Mouse (Mus musculus) midbrain, embryonic 14.5 days (tissue): Measurements from ENCODE around the gene Plaur. TPM values are rescaled to one million over a fixed set of nuclear protein-coding genes. Genes with fewer than 3 reads are reported as not detected.
"Not testable (repeated sequence)": the region's sequence is repeated elsewhere in the genome, so short reads cannot be mapped to it uniquely, and the experiment has no call there.

Source experiments
- ATAC-seq: fragments of 200-750 bp; cut with Nextera tagmentation; 2 replicates; pipeline ENCODE4 v1.8.0; 2017; ENCODE audit warnings: moderate number of reproducible peaks, moderate library complexity; ENCODE audit not compliant: low FRiP score, low TSS enrichment
- DNase-seq: peaks from one replicate; pipeline ENCODE4 v3.0.0-alpha.2; 2015
- H3K27ac ChIP-seq: fragments of 300-500 bp; sonication (generic); replicated peaks from 2 replicates; pipeline ENCODE4 v1.5.1; 2014; ENCODE audit warnings: mild to moderate bottlenecking, low read depth, low read length, moderate library complexity
- H3K27me3 ChIP-seq: fragments of 300-500 bp; sonication (generic); 2 replicates; pipeline ENCODE4 v1.6.1; 2014; ENCODE audit warnings: low read length, control low read depth, mixed read lengths; ENCODE audit not compliant: control insufficient read depth, insufficient read depth
- H3K36me3 ChIP-seq: fragments of 300-500 bp; sonication (generic); 2 replicates; pipeline ENCODE4 v1.6.1; 2014; ENCODE audit warnings: low read length, control low read depth; ENCODE audit not compliant: control insufficient read depth, insufficient read depth
- H3K4me1 ChIP-seq: fragments of 300-500 bp; sonication (generic); 2 replicates; pipeline ENCODE4 v1.6.1; 2014; ENCODE audit warnings: mild to moderate bottlenecking, antibody characterized with exemption, low read length, control low read depth; ENCODE audit not compliant: control insufficient read depth, insufficient read depth
- H3K4me2 ChIP-seq: fragments of 300-500 bp; sonication (generic); 2 replicates; pipeline ENCODE4 v1.6.1; 2014; ENCODE audit warnings: mild to moderate bottlenecking, low read length, moderate library complexity
- H3K4me3 ChIP-seq: fragments of 300-500 bp; sonication (generic); replicated peaks from 2 replicates; pipeline ENCODE4 v1.5.1; 2014; ENCODE audit warnings: low read depth, low read length
- H3K9ac ChIP-seq: fragments of 300-500 bp; sonication (generic); replicated peaks from 2 replicates; pipeline ENCODE4 v1.6.1; 2014; ENCODE audit warnings: mild to moderate bottlenecking, low read length, moderate library complexity
- H3K9me3 ChIP-seq: fragments of 300-500 bp; sonication (generic); 2 replicates; pipeline ENCODE4 v1.6.1; 2016; ENCODE audit warnings: low read length, control low read depth, mixed read lengths; ENCODE audit not compliant: control insufficient read depth
- WGBS: fragments of 180-500 bp; shearing (Covaris S2); extraction: QIAGEN DNeasy Blood & Tissue Kit; methylation state at CpG from one replicate; pipeline ENCODE4 v1.1.7; 2014; 5-methylcytosine and 5-hydroxymethylcytosine counted together
- polyA plus RNA-seq: library from polyadenylated mRNA; unstranded; fragments of >200 nt; fragmentation: Nextera tagmentation; extraction: Ambion mirVana; gene quantifications from 2 replicates; pipeline ENCODE4 v1.2.1, GENCODE M21; 2014

The Plaur gene
- polyA plus RNA-seq, 1 experiment from 2014 or later = 2.6 TPM

DNA sequence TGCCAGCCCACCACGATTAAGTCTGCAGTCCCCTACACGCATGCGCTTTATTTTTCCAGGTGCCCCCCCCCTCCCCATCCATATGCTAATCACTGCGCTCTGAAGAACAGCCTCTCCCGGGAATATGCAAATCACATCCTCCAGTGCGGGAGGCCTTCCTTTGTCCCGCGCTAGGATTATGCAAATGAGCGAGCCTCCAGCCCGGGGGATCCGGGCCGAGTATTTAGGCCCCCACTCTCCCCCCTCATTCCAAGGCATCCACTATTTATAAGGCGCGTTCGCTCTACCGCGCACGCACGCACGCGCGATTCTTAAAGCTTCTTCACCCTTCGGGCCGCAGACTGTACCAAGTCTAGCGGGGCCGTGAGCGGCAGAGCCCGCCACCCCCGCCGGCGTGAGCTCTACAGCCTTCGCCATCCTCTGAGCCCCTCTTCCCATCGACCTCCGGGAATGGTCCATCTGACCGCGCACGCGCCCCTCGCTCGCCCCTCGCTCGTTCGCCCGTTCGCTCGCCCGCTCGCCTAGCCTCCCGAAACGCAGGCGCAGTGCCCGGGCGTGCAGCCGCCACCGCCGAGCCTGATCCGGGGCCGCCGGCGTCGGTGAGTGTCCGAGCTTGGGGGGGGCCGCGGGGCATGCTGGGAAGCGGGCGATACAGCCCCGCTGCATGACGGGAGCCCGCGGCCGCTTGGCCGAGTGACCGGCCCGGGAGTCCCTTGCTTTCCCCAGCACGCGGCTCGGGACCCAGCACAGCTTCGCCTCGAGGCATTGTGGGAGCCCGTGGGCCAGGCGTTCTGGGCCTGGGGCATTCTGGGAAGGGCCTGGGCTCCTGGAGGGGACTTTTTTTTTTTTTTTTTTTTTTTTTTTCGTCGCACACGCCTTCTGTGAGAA, 44.8 kb downstream of the Plaur start, which contains the start of gene Zfp428:
Gene Zfp428 (plus strand): TSS at position 169 of the 888 bp plus-strand sequence.
- peak within 1 kb of the TSS; percentile 91 for H3K9ac ChIP-seq
- H3K9me3 ChIP-seq = no peaks in the 10 kb centered on the region
- ATAC-seq (peak; percentile 91), DNase-seq (peak; percentile 98)
- peak within 1 kb of the TSS; percentile 100 for H3K27ac ChIP-seq
- H3K36me3 ChIP-seq = peaks cover 37% of the 10 kb centered on the region
- H3K27me3 ChIP-seq = no peaks in the 10 kb centered on the region
- under 1% methylated on average over 82 of the region's 84 CpGs for WGBS
- H3K4me2 ChIP-seq = peak within 1 kb of the TSS; percentile 75
- H3K4me3 ChIP-seq = peak within 1 kb of the TSS; percentile 63
- peaks cover 53% of the 10 kb centered on the region for H3K4me1 ChIP-seq

DNA sequence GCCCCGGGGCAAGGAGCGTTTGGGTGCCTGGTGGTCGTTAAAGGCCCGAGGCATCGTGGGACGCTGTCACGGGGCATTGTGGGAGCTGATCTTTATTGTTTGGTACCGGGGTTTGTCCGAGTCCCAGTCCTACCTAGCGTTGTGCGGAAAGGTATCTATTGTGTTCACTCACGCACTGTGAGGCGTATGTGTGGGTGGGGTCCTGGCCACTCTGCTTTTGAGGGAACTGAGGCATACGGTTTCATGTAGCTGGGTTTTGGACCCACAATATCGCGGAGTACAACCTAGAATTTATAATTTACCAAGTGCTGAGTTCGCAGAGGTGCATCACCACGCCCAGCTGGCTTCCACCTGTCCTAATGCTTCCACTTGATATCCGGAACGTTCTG, 45.4 kb downstream of the Plaur start:
- WGBS = 1% methylated on average over 20 of the region's 20 CpGs
- ATAC-seq = peak; percentile 19
- Histone ChIP-seq H3K27ac (peak overlapping the region; percentile 100), H3K4me1 (peaks cover 53% of the 10 kb centered on the region), H3K4me2 (peak overlapping the region; percentile 75), H3K9me3 (no peaks in the 10 kb centered on the region), H3K27me3 (no peaks in the 10 kb centered on the region), H3K4me3 (peak overlapping the region; percentile 63), H3K36me3 (peaks cover 37% of the 10 kb centered on the region), H3K9ac (peak overlapping the region; percentile 91)
- no peak for DNase-seq

- no peak within 1 kb of the TSS for H3K9ac ChIP-seq
- WGBS = 90% methylated on average over 7 of the region's 7 CpGs
- no peak for ATAC-seq
- H3K27me3 ChIP-seq = no peaks in the 10 kb centered on the region
- no peak for DNase-seq
- no peaks in the 10 kb centered on the region for H3K9me3 ChIP-seq
- no peak within 1 kb of the TSS for H3K4me2 ChIP-seq
- H3K36me3 ChIP-seq = peaks cover 61% of the 10 kb centered on the region
- no peak within 1 kb of the TSS for H3K4me3 ChIP-seq
- H3K4me1 ChIP-seq = peaks cover 24% of the 10 kb centered on the region
- no peak within 1 kb of the TSS for H3K27ac ChIP-seq
Observed at GRCm38 (mm10) chr7:24512355-24512754, 50.1 kb downstream of the Plaur start, which contains the start of gene AC161166.1. Gene AC161166.1, minus strand, starts transcription at chr7:24512455.

DNA sequence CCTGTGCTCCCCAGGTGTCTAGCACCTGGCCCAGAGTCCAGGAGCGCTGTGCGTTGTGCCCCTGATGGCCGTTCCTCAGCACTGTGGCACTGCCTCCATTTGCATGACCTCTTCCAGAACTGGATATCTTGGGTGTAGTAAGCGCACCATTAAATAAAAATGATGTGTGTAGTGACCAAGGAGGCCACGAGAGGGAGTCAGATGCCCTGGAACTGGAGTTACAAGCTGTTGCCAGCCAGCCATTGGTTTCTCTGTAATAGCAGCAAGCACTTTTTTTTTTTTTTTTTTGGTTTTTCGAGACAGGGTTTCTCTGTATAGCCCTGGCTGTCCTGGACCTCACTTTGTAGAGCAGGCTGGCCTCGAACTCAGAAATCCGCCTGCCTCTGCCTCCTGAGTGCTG, 54.0 kb downstream of the Plaur start:
- H3K4me2 ChIP-seq, H3K9ac ChIP-seq, H3K27me3 ChIP-seq, H3K4me1 ChIP-seq, H3K4me3 ChIP-seq, H3K27ac ChIP-seq, DNase-seq, ATAC-seq, H3K9me3 ChIP-seq: not testable (repeated sequence)
- peaks cover 69% of the 10 kb centered on the region for H3K36me3 ChIP-seq
- WGBS = 63% methylated on average over 8 of the region's 8 CpGs

GRCm38 (mm10) chr7:24517077-24517476, 54.8 kb downstream of the Plaur start:
- Histone ChIP-seq H3K27me3 (no peaks in the 10 kb centered on the region), H3K27ac (no peak overlapping the region; the same call in 1 of the 2 replicates), H3K4me2 (no peak overlapping the region), H3K36me3 (peaks cover 62% of the 10 kb centered on the region), H3K9me3 (no peaks in the 10 kb centered on the region), H3K4me3 (no peak overlapping the region), H3K4me1 (no peaks in the 10 kb centered on the region), H3K9ac (no peak overlapping the region)
- DNase-seq = no peak
- 37% methylated on average over 5 of the region's 5 CpGs for WGBS
- ATAC-seq = no peak

DNA sequence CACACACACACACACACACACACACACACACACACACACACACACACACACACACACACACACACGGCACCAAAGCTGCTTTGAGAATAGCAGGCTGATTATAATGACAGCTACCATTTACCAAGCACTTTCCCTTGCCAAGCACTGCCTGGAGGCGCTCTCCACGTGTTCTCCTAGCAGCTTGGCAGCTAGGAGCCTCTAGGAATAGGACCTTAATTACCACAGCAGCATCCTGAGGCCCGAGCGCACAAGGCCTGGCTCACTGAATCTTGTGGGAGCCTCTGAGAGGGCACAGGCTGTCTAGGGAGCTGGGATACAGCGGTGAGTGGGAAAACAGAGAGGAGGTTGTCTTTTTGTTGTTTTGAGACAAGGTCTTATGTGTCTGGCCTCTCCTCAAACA, 55.4 kb downstream of the Plaur start:
- Histone ChIP-seq H3K9ac (no peak overlapping the region), H3K36me3 (peaks cover 57% of the 10 kb centered on the region), H3K27me3 (no peaks in the 10 kb centered on the region), H3K27ac (peak overlapping the region; percentile 37; the same call in 1 of the 2 replicates), H3K4me1 (no peaks in the 10 kb centered on the region), H3K4me2 (no peak overlapping the region), H3K4me3 (no peak overlapping the region), H3K9me3 (no peaks in the 10 kb centered on the region)
- peak; percentile 50 for DNase-seq
- no peak for ATAC-seq
- 46% methylated on average over 6 of the region's 6 CpGs for WGBS

DNA sequence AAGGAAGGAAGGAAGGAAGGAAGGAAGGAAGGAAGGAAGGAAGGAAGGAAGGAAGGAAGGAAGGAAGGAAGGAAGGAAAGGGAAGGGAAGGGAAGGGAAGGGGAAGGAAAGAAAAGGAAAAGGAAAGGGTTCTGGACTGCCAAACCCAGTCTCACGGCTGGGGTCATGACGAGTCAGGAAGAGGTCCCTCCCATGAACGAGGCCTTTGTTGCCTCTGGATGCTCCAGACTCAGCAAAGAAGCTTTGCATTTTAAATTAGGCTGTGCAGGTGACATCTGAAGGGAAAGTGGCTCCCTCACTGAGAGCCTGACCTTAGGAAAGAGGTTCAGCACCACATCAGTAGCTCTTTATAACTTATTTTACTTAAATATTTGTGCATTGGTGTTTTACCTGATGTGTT, 56.8 kb downstream of the Plaur start:
- Histone ChIP-seq H3K27me3 (no peaks in the 10 kb centered on the region), H3K4me1 (no peaks in the 10 kb centered on the region), H3K4me2 (no peak overlapping the region), H3K36me3 (peaks cover 42% of the 10 kb centered on the region), H3K9ac (no peak overlapping the region), H3K9me3 (no peaks in the 10 kb centered on the region), H3K4me3 (no peak overlapping the region), H3K27ac (no peak overlapping the region)
- DNase-seq (no peak), ATAC-seq (no peak)
- WGBS = 9% methylated on average over 3 of the region's 3 CpGs

- not testable (repeated sequence) for ATAC-seq, H3K4me3 ChIP-seq, DNase-seq, H3K9me3 ChIP-seq, H3K27me3 ChIP-seq, H3K4me2 ChIP-seq, H3K27ac ChIP-seq, H3K4me1 ChIP-seq, H3K9ac ChIP-seq
- 87% methylated on average over 10 of the region's 10 CpGs for WGBS
- H3K36me3 ChIP-seq = peaks cover 34% of the 10 kb centered on the region
Observed at GRCm38 (mm10) chr7:24520054-24520453, 57.8 kb downstream of the Plaur start.

- no peaks in the 10 kb centered on the region for H3K27me3 ChIP-seq
- H3K27ac ChIP-seq = no peak overlapping the region
- no peaks in the 10 kb centered on the region for H3K4me1 ChIP-seq
- H3K4me3 ChIP-seq = no peak overlapping the region
- H3K9me3 ChIP-seq = no peaks in the 10 kb centered on the region
- ATAC-seq (no peak), DNase-seq (no peak)
- H3K36me3 ChIP-seq = peaks cover 12% of the 10 kb centered on the region
- WGBS = 64% methylated on average over 5 of the region's 5 CpGs
- no peak overlapping the region for H3K4me2 ChIP-seq
- H3K9ac ChIP-seq = no peak overlapping the region
Observed at GRCm38 (mm10) chr7:24522805-24523204, 60.5 kb downstream of the Plaur start.
